Mouse (Mus musculus) frontal cortex, postnatal 36 days (tissue): ENCODE data around the gene Pik3r1.

Experiments
- DNase-seq, 2 experiments: peaks; one replicate each; pipeline ENCODE4 v3.0.0; 2022; ENCODE audit warnings: low spot score in 2 of 2

Pik3r1 gene

GRCm38 (mm10) chr13:101711301-101711700 is 56.7 kb downstream of the Pik3r1 start:
- no peak for DNase-seq

GRCm38 (mm10) chr13:101709788-101710187 is 58.2 kb downstream of the Pik3r1 start:
- no peak for DNase-seq

- no peak for DNase-seq
Measured at GRCm38 (mm10) chr13:101707226-101707625, 60.8 kb downstream of the Pik3r1 start.

GRCm38 (mm10) chr13:101706426-101706825 is 61.6 kb downstream of the Pik3r1 start:
- no peak for DNase-seq

- DNase-seq: no peak
Measured at GRCm38 (mm10) chr13:101702096-101702775, 65.8 kb downstream of the Pik3r1 start.

GRCm38 (mm10) chr13:101701632-101702031 is 66.4 kb downstream of the Pik3r1 start:
- DNase-seq: no peak

- no peak for DNase-seq
Measured at GRCm38 (mm10) chr13:101699742-101700141, 68.3 kb downstream of the Pik3r1 start.

- no peak for DNase-seq
Measured at GRCm38 (mm10) chr13:101697966-101698365, 70.1 kb downstream of the Pik3r1 start.

- no peak for DNase-seq
Measured at GRCm38 (mm10) chr13:101697461-101697860, 70.6 kb downstream of the Pik3r1 start.

- no peak for DNase-seq
Measured at GRCm38 (mm10) chr13:101696827-101697226, 71.2 kb downstream of the Pik3r1 start.

- DNase-seq: no peak
Measured at GRCm38 (mm10) chr13:101696316-101696715, 71.7 kb downstream of the Pik3r1 start.

GRCm38 (mm10) chr13:101695876-101696275 is 72.1 kb downstream of the Pik3r1 start:
- DNase-seq: peak; percentile 83 to 88

GRCm38 (mm10) chr13:101694496-101695251 is 73.3 kb downstream of the Pik3r1 start:
- peak in 1 of 2 experiments; percentile 61 for DNase-seq

- peak; percentile 72 to 82 for DNase-seq
Measured at GRCm38 (mm10) chr13:101693967-101694495, 74.0 kb downstream of the Pik3r1 start.

- no peak for DNase-seq
Measured at GRCm38 (mm10) chr13:101692866-101693691, 74.9 kb downstream of the Pik3r1 start.

GRCm38 (mm10) chr13:101692239-101692784 is 75.7 kb downstream of the Pik3r1 start:
- DNase-seq: peak; percentile 76 to 88

- no peak for DNase-seq
Measured at GRCm38 (mm10) chr13:101691669-101692068, 76.3 kb downstream of the Pik3r1 start.

- DNase-seq: no peak
Measured at GRCm38 (mm10) chr13:101690911-101691655, 76.9 kb downstream of the Pik3r1 start.

GRCm38 (mm10) chr13:101690167-101690566 is 77.8 kb downstream of the Pik3r1 start:
- no peak for DNase-seq

- DNase-seq: no peak
Measured at GRCm38 (mm10) chr13:101686256-101686655, 81.8 kb downstream of the Pik3r1 start.

GRCm38 (mm10) chr13:101684706-101685105 is 83.3 kb downstream of the Pik3r1 start:
- DNase-seq: no peak
